Mouse (Mus musculus): ENCODE measurements at regions not wholly inside any gene's neighbourhood (a gene's known extent, or its start where the extent isn't known, plus 50 kb on each side); places are given as distances from the start of the nearest gene placed in this dataset.

DNA sequence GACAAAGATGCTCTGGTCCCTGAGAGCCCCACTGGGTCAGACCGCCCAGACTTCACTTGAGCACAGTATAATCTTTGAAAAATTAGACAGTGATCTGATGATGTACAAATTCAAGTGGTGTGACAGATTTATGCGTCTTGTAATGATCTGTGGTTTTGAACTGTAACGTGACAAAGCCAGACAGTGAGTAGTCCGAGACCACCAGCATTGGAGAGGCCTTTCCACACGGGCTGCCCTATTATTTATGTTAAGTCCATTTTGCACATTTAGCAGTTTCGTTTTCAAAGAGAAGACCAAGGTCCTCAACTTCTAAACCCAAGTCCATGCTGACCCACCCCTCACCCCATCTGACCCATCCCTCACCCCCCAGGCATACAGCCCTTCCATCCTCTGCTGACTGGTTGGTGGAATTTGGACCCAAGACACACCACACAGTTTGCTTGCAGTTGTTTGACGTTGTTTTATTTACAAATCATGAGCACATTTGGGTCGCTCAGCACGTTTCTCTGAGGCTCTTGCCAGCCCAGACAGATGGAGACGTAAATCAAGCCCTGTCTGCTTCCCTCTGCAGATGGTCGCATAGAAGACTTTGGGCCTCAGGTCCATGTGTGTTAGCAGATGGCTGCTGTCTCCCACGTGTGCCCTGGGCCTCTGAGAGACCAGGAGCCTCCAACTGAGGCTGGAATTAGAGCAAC is 132.8 kb upstream of the Myocd start:
- TF ChIP-seq CTCF (IDR thresholded peaks at IDR 0.05; ENCODE audit: low read depth) (no peak), EP300 (IDR thresholded peaks at IDR 0.05; ENCODE audit: low read depth) (no peak)
